Mouse (Mus musculus) lung, adult 2 months (tissue): ENCODE data around the gene Edrf1.

Source experiments
- CTCF ChIP-seq: fragments of 200-500 bp; IDR thresholded peaks from 2 replicates; pipeline ENCODE4 v1.5.1; 2011; ENCODE audit warnings: mild to moderate bottlenecking, low read length, control low read depth; ENCODE audit not compliant: insufficient read depth
- POLR2A ChIP-seq: fragments of 200-500 bp; IDR thresholded peaks from 2 replicates; pipeline ENCODE4 v1.6.1; 2011; ENCODE audit warnings: low read depth, mild to moderate bottlenecking, control low read depth, low read length, borderline replicate concordance; ENCODE audit errors: extremely low read depth

DNA sequence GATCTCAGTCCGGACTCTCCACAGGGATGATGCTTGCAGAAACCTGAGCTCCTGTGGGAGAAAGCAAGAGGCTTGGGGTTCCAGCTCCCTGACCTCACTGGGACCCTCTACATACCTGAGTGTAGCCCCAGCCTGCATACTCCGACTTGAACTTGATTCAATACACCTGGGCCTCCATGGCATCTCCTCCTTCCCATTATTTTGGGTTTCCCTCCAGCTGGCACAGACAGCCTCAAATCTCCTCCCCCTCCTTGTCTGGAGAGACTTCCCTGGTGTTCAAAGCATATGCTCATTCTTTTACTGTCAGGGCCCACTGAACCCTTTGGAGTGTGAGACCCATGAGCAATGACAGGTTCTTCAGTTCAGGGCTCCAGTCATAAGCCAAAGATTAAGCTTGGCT, 24.4 kb upstream of the Edrf1 start:
- no peak for TF ChIP-seq CTCF
- no peak for TF ChIP-seq POLR2A
